Mouse (Mus musculus): Measurements from ENCODE around the gene Fem1b.

The Fem1b gene

DNA sequence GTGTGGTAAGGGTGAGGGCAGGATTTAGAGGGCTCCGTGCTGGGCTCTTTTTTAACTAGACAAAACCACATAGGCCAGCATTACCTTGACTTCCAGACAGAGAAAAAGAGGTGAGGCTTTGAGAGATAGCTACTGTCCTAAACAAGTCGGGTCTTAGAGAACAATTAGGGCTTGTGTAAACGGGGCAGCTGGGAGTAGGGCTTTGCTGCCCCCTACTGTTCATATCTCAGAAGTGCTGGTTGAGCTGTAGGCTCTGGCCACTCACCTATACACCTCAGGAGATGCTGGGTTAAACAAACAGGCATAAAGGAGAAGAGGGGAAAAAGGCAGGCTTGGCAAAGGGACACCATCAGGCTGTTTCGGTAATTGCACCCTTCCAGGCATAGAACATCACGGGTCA is 34.3 kb downstream of the Fem1b start:
- DNase-seq (ENCODE audit: low spot score), result peak; percentile 41

DNA sequence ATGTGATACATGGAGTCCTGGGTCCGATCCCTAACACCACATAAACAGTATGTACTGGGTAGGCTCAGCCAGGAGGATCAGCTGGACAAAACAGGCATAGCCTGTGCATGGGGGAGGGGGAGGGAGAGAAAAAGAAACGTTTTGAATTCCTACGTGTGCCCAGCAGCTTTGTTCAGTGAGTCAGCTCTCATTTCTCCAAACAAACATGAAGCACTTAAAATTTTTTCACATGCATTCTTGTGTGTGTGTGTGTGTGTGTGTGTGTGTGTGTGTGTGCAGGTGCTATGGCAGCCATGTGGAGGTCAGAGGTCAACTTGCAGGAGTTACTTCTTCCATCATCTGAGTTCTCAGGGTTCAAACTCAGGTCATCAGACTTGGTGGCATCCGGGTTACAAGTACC is 36.3 kb downstream of the Fem1b start:
- DNase-seq (ENCODE audit: low spot score), result no peak

DNA sequence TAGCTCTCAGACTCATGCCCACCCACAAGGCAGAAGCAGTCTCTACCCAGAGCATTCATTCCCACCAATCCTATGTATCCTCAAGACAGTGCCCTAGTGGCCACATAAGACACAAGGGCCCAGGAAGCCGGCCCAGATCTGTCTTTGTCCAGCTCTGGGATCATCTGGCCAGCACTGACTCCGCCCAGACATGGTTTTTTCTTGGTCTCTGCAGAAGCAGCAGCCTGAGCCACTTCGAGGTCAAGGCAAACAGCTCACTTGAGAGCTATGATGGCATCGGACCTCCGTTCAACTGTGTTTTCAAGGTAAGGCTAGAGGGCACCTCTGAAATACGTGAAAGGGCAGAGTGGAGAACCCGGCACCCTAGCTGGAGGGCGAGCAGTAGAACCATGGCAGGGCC is 39.0 kb downstream of the Fem1b start:
- no peak for DNase-seq (ENCODE audit: low spot score)

DNA sequence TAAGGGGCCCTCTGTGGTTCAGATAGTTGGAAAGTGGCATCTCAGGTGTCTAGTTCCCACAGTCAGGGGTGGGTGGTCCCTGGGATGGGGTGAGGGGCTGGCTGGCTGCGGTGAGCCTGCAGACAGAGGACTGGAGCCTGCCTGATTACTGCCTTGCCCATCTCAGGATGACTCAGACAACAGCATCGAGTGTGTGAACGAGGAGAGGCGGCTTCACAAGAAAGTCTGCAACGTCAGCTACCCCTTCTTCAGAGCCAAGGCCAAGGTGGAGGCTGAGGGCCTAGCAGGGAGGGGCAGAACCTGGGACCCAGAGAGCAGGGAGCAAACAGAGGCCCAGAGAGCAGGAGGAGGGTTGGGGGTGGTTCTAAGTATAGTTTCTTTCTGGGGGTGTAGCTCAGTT is 43.4 kb downstream of the Fem1b start:
- no peak for DNase-seq (ENCODE audit: low spot score)

DNA sequence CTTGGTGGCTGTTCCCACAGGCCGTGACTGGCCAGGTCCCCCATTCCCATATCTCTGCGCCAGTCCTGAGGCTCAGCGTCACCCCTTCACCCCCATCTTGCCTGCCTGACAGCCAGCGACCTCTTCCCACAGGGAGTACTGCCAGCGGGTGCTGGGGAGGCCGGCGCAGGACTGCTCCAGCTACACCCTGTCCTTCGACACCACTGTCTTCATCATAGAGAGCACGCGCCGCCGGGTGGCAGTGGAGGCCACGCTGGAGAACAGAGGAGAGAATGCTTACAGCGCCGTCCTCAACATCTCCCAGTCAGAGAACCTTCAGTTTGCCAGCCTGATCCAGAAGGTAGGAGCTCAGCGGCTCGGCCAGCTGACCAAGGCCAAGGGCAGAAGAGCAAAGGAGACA is 44.3 kb downstream of the Fem1b start:
- no peak for DNase-seq (ENCODE audit: low spot score)

DNA sequence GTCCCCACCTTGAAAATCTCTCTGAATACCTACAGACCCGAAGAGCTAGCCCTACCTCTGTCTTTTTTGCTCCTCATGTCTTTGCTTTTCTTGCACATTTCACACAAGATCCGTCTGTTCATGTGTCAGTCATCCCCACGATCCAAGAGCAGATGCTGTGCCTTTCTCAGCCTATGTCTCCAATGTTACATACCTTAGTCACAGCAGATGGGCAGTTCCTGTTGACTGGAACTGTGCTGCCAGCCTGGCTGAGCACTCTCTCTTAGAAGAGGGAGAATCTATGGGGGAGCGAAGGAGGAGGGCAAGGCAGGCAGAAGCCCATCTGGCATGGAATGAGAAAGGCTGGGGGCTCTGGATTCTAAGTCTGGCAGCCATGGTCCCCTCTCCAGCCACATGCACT is 46.4 kb downstream of the Fem1b start:
- DNase-seq (ENCODE audit: low spot score), result no peak

DNA sequence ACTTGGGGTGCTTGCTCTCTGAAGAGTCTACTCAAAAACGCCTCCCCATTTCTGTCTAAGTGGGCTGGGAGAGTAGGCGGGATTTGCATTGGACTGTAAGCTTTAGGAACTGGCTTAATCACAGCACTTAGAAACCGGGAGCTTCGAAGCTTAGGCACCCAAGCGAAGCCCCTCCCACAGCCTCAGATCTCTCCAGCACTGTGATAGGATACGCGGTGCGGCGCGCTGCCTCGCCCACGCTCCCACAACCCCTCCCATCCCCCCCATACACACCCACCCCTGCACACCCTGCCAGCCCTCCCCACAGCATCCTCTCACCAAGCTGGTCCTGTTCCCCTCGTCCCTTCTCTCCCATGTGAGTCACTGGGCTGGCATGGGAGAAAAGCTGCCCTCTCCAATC is 48.3 kb downstream of the Fem1b start:
- DNase-seq (ENCODE audit: low spot score), result no peak

DNA sequence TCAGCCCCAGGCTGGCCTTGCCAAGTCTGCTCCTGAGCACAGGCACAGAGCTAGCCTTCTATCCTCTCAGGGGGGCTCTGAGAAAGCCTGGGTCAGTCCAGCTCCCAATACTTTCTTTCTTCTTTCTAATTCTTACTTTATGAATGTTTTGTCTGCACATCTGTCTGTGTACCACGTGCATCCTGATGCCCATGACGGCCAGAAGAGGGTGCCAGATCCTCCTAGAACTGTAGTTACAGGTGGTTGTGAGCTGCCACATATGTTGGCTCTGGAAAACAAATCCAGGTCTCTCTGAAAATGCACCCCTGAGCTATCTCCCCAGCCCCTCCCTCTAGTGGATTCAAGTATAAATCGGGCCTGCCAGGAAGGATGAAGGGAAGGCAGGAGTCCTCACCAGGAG is 52.1 kb downstream of the Fem1b start:
- no peak for DNase-seq (ENCODE audit: low spot score)

DNA sequence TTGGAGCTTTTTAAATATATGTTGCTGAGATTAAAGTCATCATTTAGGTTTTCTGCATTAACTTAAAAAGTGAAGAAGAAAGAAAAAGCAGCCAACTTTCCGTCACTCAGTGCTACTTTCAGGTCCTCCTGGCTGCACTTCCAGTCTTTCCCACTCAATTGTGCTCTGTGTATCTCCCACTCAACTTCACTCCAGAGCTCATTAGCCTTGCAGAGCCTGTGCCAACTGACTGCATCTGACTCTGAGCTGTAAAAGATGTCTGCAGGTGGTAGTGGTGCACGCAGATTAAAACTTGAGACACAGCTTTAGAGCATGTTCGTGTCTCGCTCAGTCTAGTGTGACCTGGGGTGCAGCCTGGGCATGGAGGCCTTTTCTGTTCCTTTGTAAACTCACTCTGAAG is 53.4 kb downstream of the Fem1b start:
- no peak for DNase-seq (ENCODE audit: low spot score)

DNA sequence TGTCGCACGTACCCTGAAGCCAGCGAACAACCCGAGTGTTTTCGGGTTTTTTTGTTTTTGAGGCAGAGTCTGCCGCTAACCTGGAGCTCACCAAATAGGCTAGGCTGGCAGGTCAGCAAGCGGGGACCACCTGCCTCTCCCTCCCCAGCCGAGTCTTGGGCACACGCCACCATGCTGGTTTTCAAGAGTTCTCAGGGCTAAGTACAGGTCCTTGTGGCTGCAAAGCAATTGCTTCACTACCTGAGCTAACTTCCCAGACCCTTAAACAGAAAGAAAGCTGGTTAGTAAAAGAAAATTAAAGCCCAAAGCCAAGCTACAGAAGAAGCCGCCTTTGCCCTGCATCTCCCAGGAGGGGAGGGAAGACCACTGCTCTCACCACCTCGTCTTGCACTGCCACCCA is 61.4 kb downstream of the Fem1b start:
- DNase-seq (ENCODE audit: low spot score), result no peak

DNA sequence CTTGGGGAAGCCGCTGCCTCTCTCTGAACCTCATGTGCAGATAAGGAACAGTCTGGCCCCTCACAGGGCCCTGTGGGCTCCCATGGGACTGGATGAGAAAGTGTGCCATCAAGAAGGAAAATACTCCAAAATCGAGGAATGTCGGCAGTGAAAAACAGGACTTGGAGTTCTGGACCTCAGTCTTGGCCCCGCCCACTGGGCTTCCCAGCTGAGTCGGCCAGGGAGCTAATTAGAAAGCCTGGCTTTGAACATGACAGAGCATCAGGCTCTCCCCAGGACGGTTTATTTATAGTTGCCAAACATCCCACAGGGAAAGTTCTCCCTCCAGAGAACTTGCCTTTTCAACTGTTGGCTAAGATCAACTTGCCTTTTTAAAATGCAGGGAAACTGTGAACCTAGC is 62.1 kb downstream of the Fem1b start:
- DNase-seq (ENCODE audit: low spot score), result peak; percentile 48

DNA sequence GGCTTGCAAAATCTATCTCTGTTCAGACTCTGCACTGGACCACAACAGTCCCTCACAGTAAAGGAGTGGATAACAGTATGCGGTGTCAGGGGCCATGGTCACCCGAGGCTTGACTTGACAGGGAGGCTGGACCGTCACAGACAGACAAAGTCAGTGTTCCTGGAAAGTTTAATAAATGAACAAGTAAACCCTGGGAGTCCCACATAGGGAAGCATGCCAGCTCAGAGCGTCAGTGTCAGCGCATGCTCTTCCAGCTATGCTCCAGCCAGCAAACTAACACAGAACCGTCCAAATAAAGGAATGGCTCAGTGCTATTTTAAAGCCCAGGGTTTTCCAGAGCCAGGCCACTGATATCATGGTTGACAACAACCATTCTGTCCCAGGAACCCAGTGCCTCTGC is 65.1 kb downstream of the Fem1b start:
- DNase-seq (ENCODE audit: low spot score), result no peak

DNA sequence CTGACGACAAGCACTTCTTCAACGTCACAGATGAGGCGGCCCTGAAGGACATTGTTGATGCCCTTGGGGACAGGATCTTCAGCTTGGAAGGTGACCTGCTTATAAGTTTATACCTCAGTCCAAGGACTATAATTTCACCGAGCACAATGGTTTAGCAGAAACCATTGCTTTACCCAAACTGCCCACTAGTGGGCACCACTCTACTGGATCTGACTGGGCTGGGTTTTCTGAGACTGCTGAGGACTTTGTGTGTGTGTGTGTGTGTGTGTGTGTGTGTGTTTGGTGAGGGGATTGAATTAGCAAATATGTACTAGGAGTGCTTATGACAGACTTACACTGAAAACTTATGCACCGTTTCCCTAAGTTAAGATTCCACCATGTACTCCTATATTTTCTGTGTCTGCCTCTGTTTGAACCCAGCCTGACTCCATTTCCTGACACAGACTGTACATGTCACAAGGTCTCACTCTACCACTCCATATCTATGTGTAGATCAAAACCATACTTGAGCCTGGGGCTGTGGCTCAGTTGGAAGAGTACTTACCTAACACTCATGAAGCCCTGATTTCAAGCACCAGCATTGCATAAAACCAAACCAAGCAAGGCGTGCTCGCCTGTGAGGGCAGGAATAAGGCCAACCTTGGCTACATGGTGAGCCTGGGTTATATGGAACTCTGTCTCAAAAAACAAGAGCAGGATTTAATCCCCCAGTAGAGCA is 67.0 kb downstream of the Fem1b start:
- DNase-seq (ENCODE audit: low spot score), result no peak

Data from testis, postnatal 14 days (tissue).